Mouse (Mus musculus) neutrophil, adult 5-6 weeks (primary cell): Measurements from ENCODE around the gene Xirp1. TPM values are rescaled to one million over a fixed set of nuclear protein-coding genes. Genes with fewer than 3 reads are reported as not detected.
A peak's percentile ranks its signal among the peaks of the same experiment; 100 is the strongest.

ENCODE experiments used
- ATAC-seq: fragments of 151-379, 151-347 bp; 2 replicates; pipeline ENCODE4 v1.8.0; 2017; ENCODE audit warnings: mild to moderate bottlenecking, moderate TSS enrichment; ENCODE audit not compliant: insufficient number of reproducible peaks, poor library complexity, low FRiP score, severe bottlenecking; ENCODE audit errors: extremely low read depth
- total RNA-seq: library from RNA; stranded (forward); fragments of 200-1000 nt; gene quantifications from 2 replicates; pipeline ENCODE4 v1.2.3, GENCODE M21; 2017

The Xirp1 gene
- total RNA-seq, 1 experiment from 2014 or later = not detected

- no peak for ATAC-seq
These were observed 24.6 kb downstream of the Xirp1 start for GRCm38 (mm10) chr9:119998776-119999175.

DNA sequence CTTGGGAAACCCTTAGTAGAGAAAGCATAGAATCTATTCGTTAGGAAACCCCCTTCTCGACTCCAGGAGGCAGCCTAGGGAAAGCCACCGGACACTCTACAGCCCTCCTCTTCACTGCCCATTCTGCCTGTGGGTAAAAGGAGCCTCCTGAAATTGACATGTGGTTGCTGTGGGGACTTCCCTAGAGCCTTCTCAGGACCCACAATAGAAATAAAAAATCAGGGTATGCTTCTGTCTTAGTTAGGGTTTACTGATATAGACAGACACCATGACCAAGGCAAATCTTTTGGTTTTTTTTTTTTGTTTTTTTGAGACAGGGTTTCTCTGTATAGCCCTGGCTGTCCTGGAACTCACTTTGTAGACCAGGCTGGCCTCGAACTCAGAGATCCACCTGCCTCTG lies 27.3 kb downstream of the Xirp1 start:
- no peak for ATAC-seq

DNA sequence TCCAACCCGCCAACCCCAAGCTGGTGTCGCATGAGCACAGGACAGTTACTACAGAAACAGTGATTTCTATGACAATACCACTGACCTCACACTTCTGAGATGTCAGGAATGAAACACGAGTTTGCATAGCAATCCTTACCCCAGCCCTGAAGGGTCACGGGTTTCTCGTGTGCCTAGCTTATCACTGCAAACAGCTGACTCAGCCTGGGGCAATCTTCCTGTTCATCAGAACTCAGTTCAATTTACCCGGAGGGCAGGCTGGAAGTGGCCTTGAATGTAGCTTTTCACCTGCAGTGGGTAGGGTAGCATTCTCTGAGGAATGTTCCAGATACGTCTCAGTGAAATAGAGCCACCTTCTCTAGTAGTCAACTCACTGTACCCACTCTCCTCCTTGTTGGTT lies 29.2 kb downstream of the Xirp1 start:
- ATAC-seq = no peak

DNA sequence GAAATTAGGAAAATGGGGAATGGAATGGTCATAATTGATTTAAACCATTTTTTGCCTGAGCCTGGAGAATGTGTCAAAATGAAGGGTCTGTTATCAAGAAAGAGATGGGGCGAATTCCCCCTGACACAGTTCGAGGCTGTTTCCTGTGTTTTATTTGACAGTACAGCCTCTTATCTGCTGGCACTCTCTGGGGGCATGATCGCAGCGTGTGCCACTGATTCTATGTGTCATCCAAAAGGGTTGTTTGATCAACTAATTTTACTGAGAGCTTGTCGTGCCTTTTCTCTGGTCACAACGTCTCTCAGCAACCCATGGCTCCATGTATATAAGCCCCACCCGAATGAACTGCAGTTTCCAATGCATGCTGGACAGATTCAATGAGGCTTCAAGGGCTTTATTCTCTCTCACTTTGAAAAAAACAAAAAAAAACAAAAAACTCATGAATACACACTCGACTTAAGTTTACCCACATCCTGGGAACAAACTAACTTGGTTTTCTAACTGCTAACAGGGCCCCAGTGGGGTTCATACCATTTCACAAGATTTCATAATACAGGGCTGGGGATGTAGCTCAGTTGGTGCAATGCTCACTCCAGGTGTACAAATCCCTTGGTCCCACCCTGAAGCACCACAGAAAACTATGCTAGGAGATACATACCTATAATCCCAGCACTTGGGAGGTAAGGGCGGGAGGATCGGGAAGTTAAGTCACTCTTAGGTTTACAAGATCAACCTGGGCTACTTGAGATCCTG lies 30.1 kb downstream of the Xirp1 start:
- no peak for ATAC-seq

- ATAC-seq = no peak
These were observed 32.1 kb downstream of the Xirp1 start for GRCm38 (mm10) chr9:119991310-119991709.

GRCm38 (mm10) chr9:119988304-119988703 lies 35.1 kb downstream of the Xirp1 start:
- ATAC-seq = peak; percentile 88

DNA sequence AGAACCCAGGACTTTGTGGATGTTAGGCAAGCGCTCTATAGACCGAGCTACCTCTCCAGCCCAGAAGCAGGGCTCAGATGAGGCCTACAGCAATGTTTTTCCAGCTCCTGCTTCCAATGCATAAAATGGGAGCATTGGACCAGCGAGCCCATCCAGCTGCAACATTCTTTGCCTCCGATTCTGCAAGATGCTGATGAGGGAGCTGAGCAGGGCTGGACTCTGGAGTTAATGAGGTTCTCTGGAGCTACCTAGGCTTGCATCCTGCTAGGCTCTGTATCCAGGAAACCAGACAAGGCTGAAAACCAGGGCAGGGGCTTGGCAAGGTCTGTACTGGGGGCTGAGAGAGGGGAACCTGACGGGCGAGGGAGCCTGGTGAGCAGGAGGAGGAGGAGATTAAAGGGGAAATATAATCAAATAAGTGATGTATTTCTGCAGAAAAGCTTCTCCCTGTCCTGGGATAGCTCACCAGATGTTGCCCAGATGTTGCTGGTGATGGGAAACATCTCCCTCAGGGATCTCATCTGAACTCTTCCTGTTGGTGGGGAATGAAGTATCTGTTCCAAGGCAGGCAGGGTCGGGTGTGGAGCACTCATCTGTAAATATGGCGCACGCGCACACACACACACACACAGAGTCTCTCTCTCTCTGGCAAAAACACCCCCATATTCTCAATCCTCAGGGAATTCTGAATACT lies 37.4 kb downstream of the Xirp1 start:
- no peak for ATAC-seq

DNA sequence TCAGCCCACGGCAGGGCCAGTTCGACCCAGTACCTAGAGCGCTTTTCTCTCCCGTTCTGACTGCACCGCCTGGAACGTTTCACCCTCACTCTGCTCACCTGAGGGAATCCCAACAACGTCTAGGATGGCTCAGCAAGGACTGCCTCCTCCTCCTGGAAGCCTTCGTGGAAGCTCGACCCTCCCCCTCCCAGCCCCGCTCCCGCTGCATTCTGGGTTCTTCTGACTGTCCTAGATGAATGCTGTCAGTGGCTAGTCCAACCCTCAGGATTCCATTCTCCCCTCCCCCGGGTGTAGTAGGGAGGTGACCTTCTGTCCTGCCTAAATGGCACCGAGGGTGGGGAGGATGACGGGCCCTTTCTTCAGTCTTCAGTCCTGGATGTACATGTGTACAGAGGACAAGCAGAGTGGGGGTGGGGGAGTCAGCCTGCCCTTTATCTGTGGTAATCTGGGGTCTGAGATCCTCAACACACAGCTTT lies 38.8 kb downstream of the Xirp1 start, which contains the start of gene Csrnp1:
Csrnp1 (minus strand) TSS at position 123 of the 476 bp plus-strand sequence.
- no peak for ATAC-seq

- ATAC-seq = peak; percentile 27
These were observed 39.5 kb downstream of the Xirp1 start for GRCm38 (mm10) chr9:119983585-119984535.

GRCm38 (mm10) chr9:119982956-119983551 lies 40.3 kb downstream of the Xirp1 start:
- ATAC-seq = peak; percentile 44

DNA sequence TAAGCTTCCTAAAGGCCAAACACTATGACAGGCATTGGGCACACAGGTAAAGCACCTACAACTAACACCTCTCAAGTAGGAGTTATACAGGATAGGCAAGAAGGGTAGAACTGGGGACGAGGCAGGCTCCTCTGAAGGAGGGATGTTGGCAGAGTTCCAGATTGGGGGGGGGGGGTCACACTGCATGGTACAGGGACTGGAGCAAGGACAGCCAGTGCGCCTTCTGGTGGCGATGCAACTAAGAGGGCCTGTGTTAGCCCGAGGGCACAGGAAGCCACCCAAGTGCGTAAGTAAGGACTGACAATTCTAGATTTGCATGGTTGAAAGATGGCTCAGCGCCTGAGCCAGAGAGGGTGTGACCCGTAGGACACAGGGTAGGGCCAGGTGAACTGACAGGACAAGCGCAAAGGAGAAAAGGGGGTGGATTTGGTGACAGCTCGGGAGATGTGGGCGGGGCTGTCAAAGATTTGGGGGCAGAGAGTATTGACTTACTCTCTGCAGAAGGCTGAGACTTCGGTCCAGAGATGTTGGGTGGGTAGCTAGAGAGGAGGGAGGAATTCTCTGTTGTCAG lies 41.1 kb downstream of the Xirp1 start:
- ATAC-seq = peak; percentile 61

DNA sequence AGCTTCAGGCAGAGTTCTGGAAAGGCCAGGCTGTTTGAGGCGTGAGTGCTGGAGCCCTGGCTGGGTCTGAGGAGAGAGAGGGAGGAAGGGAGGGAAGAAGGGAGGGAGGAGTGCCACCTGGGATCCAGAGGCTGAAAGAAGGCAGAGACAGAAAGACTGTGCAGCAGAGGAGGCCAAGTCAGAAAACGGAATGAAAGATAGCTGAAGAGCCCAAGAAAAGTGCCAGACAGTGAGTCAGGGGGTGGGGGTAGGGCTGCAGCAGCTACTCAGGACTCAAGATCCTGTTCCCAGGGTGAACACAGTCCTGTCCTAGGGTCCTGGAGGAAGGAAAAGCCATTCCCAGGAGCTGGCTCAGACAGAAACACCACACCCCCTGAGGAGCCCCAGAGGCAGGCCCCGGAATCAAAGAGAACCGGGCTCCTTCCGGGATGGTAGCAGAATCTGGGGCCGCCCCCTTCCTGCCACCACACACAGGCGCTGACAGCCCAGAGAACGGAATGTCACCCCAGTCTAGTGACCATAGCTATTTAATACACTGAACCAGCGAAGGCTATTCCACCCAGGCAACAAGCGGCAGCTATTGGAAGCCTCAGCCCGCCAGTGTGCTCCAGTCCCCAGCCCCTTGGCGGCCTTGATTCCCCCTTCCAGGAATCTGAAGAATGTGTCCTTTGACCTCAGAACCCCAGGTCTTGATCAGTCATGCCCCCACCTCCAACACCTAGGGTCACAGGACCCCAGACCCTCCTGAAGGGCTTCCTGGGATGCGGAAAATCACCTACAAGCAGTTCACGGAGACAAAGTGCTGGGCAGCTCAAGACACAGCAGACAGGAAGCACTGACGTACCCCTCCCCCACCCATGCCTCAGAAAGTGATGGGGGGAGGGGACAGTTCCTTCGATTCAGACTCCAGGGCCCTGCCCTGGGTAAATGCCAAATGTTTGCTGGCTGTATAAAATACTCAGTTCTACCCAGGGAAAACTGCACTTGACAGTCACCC lies 41.9 kb downstream of the Xirp1 start:
- peak; percentile 20; the same call in 1 of the 2 replicates for ATAC-seq

GRCm38 (mm10) chr9:119980770-119981182 lies 42.6 kb downstream of the Xirp1 start:
- ATAC-seq = no peak

- no peak for ATAC-seq
These were observed 43.6 kb downstream of the Xirp1 start for GRCm38 (mm10) chr9:119979749-119980148.

DNA sequence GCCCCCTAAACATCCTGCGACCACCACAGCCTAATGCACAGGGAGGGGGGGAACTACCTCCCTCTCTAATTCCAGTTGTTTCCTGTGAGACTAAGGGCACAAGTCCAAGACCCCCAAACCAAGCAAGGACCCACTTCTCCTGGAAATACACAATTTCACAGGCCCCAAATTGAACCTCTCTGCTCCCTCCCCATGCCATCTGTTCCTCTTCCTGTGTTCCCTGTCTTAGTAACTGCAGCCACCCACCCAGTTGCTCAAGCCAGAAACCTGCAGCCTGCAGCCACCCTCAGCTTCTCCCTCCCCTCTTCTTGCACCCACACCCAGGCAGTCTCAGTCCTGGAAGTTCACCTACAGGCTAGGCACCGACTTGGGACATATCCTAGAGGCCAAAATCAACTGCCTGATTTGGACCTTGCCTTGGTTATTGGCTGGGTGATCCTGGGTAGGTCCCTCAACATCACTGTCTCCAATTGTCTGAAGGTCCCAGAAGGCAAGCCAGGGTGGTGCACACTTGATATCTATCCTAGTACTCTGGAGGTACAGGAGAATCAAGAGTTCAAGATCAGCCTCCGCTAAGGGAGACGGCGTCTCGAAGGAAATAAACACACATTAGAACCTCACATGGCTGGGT lies 44.5 kb downstream of the Xirp1 start:
- no peak for ATAC-seq

- peak; percentile 33 for ATAC-seq
These were observed 45.1 kb downstream of the Xirp1 start for GRCm38 (mm10) chr9:119978151-119978810.
